Mouse (Mus musculus): ENCODE results near the gene Crlf1. TPM values are rescaled to one million over a fixed set of nuclear protein-coding genes. Genes with fewer than 3 reads are reported as not detected.

Gene Crlf1
- polyA plus RNA-seq, 2 experiments from 2014 or later = not detected

Other genes with a start within 250 kb of the Crlf1 start
- gene Homer3, start 210.3 kb upstream of the Crlf1 start, polyA plus RNA-seq (2017; shearing (Covaris generic)) = under 1 TPM in 1 of 2 experiments, not detected in 1; 0.66 TPM
- 10 to 100 TPM; 44.3 to 46.8 TPM for gene Ddx49, start 190.7 kb upstream of the Crlf1 start, polyA plus RNA-seq (2017; shearing (Covaris generic))
- gene Cope, start 190.6 kb upstream of the Crlf1 start, polyA plus RNA-seq (2017; shearing (Covaris generic)) = 100 to 1,000 TPM; 312 to 332 TPM
- not detected for gene Cers1, start 177.4 kb upstream of the Crlf1 start, polyA plus RNA-seq (2017; shearing (Covaris generic))
- gene Gdf1, start 163.3 kb upstream of the Crlf1 start, polyA plus RNA-seq (2017; shearing (Covaris generic)) = under 1 TPM in 1 of 2 experiments, not detected in 1; 0.79 TPM
- 10 to 100 TPM; 12.1 to 15.3 TPM for gene Upf1, start 139.9 kb upstream of the Crlf1 start, polyA plus RNA-seq (2017; shearing (Covaris generic))
- under 1 TPM in 1 of 2 experiments, not detected in 1; 0.95 TPM for gene Comp, start 119.6 kb upstream of the Crlf1 start, polyA plus RNA-seq (2017; shearing (Covaris generic))
- gene Crtc1, start 53.6 kb upstream of the Crlf1 start, polyA plus RNA-seq (2017; shearing (Covaris generic)) = 1 to 10 TPM; 7.1 to 8.4 TPM
- 1 to 10 TPM; 7.2 to 9.5 TPM for gene Klhl26, start 16.2 kb upstream of the Crlf1 start, polyA plus RNA-seq (2017; shearing (Covaris generic))
- gene Tmem59l, start 5.8 kb upstream of the Crlf1 start, polyA plus RNA-seq (2017; shearing (Covaris generic)) = under 1 TPM in 1 of 2 experiments, not detected in 1; 0.22 TPM
- gene Rex1bd, start 13.6 kb downstream of the Crlf1 start, polyA plus RNA-seq (2017; shearing (Covaris generic)) = 10 to 100 TPM; 89.0 to 95.4 TPM
- gene Uba52, start 17.6 kb downstream of the Crlf1 start, polyA plus RNA-seq (2017; shearing (Covaris generic)) = 1,000 to 10,000 TPM; 3,631 to 4,013 TPM
- gene Fkbp8, start 34.6 kb downstream of the Crlf1 start, polyA plus RNA-seq (2017; shearing (Covaris generic)) = 100 to 1,000 TPM; 131 to 163 TPM
- 100 to 1,000 TPM; 176 to 180 TPM for gene Kxd1, start 34.8 kb downstream of the Crlf1 start, polyA plus RNA-seq (2017; shearing (Covaris generic))
- 10 to 100 TPM; 27.8 to 35.2 TPM for gene Ell, start 46.3 kb downstream of the Crlf1 start, polyA plus RNA-seq (2017; shearing (Covaris generic))
- 10 to 100 TPM; 19.3 to 44.6 TPM for gene Isyna1, start 101.2 kb downstream of the Crlf1 start, polyA plus RNA-seq (2017; shearing (Covaris generic))
- gene Ssbp4, start 115.7 kb downstream of the Crlf1 start, polyA plus RNA-seq (2017; shearing (Covaris generic)) = 10 to 100 TPM; 15.8 to 17.7 TPM
- gene Lrrc25, start 123.0 kb downstream of the Crlf1 start, polyA plus RNA-seq (2017; shearing (Covaris generic)) = 1 to 10 TPM in 1 of 2 experiments, under 1 TPM in 1; 0.54 to 1.0 TPM
- not detected for gene Gdf15, start 139.3 kb downstream of the Crlf1 start, polyA plus RNA-seq (2017; shearing (Covaris generic))
- gene Pgpep1, start 167.2 kb downstream of the Crlf1 start, polyA plus RNA-seq (2017; shearing (Covaris generic)) = 1 to 10 TPM; 7.1 to 7.4 TPM
- gene Lsm4, start 180.1 kb downstream of the Crlf1 start, polyA plus RNA-seq (2017; shearing (Covaris generic)) = 100 to 1,000 TPM; 115 to 120 TPM
- 10 to 100 TPM; 12.5 to 20.0 TPM for gene Jund, start 205.8 kb downstream of the Crlf1 start, polyA plus RNA-seq (2017; shearing (Covaris generic))
- gene Iqcn, start 210.3 kb downstream of the Crlf1 start, polyA plus RNA-seq (2017; shearing (Covaris generic)) = not detected
- not detected for gene Gm3336, start 225.4 kb downstream of the Crlf1 start, polyA plus RNA-seq (2017; shearing (Covaris generic))
- under 1 TPM; 0.47 to 0.95 TPM for gene Pde4c, start 230.6 kb downstream of the Crlf1 start, polyA plus RNA-seq (2017; shearing (Covaris generic))